Mouse (Mus musculus) C2C12 (cell line): Measurements from ENCODE around the gene Plekho2.

Experiments
- CTCF ChIP-seq: IDR thresholded peaks from one replicate; pipeline ENCODE4 v1.5.1; 2011; ENCODE audit not compliant: control insufficient read depth, insufficient read depth, insufficient read length
- USF1 ChIP-seq: IDR thresholded peaks from one replicate; pipeline ENCODE4 v1.6.1; 2011; ENCODE audit warnings: low read depth, mild to moderate bottlenecking, control low read depth, moderate library complexity

- TF ChIP-seq USF1 (no peak), CTCF (no peak)
Measured at GRCm38 (mm10) chr9:65575393-65576196, 4.2 kb downstream of the Plekho2 start.
